Mouse (Mus musculus) heart, postnatal 0 days (tissue): ENCODE measurements around the gene Mapk1ip1l.

ENCODE experiments used
- CTCF ChIP-seq: IDR thresholded peaks from 2 replicates; pipeline ENCODE4 v1.5.1; 2016; ENCODE audit warnings: antibody characterized with exemption, control low read depth, low read depth
- EP300 ChIP-seq: IDR thresholded peaks from 2 replicates; pipeline ENCODE4 v1.6.1; 2016; ENCODE audit warnings: antibody characterized with exemption, low read depth

GRCm38 (mm10) chr14:47304814-47305405 lies 6.8 kb downstream of the Mapk1ip1l start:
- no peak for TF ChIP-seq CTCF
- TF ChIP-seq EP300, result no peak
